Mouse (Mus musculus): Measurements from ENCODE around the gene Coasy.

Gene Coasy

DNA sequence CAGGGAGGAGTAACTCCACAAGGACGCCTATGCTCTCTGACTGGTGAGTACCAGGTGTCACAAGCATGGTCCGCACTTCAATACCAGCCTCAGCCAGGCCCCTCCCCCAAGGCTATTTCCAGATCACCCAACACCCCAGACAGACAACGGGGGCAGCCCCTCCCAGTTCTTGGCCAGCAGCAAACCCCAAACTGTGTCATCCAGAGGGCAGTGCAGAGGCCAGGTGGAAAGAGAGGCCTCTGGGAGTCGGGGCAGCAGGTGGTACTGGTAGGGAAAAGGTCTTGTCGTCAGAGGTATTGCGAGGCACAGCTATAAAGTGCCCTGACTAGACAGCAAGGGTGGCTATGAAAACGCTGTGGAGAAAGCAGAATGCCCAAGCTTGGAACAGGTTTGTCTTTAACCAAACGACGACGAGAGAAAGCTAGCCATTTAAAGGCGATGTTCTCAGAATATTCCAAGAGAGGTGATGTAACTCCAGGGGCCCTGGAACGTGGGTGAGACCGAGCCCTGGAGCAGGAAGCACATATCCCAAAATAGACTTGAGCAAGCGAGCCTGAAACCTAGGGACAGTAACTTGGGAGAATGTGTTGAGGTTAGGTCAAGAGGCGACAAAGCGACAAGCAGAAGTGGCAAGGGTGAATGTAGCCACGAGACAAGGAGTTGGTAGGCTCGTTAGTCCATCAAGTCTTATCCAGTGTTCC is 47.8 kb downstream of the Coasy start:
- no peak for TF ChIP-seq GATA4 (IDR thresholded peaks at IDR 0.05; ENCODE audit: insufficient replicate concordance, low read length)

DNA sequence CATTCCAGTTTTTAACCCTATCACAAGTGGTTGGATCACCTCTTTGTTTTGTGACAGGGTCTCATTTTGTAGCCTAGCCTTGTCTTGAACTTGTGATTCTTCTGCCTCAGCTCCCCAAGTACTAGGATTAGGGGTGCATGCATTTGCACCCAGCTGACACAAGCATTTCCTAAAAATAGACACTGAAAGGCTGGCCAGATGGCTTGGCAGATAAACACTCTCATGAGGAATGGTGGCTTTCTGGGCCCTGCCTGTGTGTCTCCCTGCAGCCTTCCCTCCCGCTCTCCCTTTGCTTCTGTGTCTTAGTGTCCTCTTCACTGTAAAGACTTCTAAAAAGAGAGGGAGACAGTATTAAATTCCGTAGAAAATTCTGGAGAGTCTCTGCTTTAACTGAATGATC is 48.8 kb downstream of the Coasy start:
- no peak for TF ChIP-seq GATA4 (IDR thresholded peaks at IDR 0.05; ENCODE audit: insufficient replicate concordance, low read length)

DNA sequence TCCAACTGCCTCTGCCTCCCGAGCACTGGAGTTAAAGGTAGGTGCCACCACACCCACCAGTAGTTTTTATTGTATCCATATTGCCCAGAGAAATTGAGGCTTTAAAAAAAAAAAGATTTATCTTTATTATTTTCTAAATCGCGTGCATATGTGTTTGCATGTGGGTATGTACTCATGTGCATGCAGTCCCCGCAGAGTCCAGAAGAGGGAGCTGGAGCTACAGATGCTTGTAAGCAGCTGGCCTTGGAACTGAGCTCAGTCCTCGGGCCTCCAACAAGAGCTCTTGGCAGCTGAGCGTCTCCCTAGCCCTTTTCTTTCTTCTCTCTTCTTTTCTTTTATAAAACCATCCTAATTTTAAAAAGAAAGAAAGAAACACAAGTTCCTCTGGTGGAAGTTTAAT is 49.3 kb downstream of the Coasy start:
- no peak for TF ChIP-seq GATA4 (IDR thresholded peaks at IDR 0.05; ENCODE audit: insufficient replicate concordance, low read length)

DNA sequence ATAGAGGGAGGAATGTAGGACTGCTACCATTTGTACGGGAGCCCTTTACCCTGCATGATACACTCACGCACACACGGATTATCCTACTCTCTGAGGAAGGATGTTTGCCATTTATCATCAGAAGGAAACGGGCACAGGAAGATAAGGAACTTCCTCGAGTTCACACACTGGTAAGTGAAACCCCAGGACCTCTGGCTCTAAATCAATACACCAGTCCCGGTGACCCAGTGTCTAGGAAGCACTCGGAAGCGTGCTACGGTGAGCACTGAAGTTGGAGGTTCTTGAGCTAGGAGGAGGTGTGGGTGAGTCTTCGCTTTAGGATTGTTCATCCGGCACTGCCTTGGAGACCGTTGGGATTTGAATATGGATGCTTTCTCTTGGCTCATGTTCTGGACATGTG is 50.7 kb downstream of the Coasy start:
- peak; percentile 34; the same call in 1 of the 2 replicates for TF ChIP-seq GATA4 (IDR thresholded peaks at IDR 0.05; ENCODE audit: insufficient replicate concordance, low read length)

DNA sequence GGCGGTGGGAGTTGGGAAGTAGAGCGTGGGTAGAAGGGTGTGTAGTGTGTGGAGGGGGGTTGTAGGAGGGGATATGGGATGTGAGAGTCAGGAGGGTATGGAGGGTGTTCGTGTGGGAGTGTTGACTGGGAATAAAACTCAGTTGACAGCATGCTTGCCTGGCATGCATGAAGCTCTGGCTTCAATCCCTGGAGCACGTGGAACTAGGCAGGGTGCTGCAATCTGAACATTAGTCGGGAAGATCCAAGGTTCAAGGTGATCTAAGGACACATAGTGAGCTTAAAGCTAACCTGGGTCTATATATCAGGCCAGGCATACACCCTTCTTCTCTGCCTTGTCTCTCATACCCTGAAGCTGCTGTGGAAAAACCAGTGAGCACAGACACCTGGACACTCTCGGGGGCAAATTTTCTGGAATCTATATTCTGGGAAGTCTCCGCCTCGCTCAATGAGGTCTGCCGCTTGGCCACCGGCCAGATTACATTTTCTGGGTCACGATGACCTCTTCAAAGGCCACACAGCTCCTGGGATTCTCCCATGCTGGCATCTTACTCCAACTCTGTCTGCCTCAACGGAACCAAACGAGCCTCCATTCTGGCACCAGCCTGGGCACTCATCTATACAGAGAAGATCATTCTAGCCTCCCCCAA is 52.0 kb downstream of the Coasy start:
- TF ChIP-seq GATA4 (IDR thresholded peaks at IDR 0.05; ENCODE audit: insufficient replicate concordance, low read length) = no peak

Measured in liver, adult (tissue).